Mouse (Mus musculus): ENCODE measurements around the gene Rapgef6. TPM values are rescaled to one million over a fixed set of nuclear protein-coding genes. Genes with fewer than 3 reads are reported as not detected.

Gene Rapgef6
- total RNA-seq, 2 experiments from 2014 or later = 34.2 to 37.9 TPM

DNA sequence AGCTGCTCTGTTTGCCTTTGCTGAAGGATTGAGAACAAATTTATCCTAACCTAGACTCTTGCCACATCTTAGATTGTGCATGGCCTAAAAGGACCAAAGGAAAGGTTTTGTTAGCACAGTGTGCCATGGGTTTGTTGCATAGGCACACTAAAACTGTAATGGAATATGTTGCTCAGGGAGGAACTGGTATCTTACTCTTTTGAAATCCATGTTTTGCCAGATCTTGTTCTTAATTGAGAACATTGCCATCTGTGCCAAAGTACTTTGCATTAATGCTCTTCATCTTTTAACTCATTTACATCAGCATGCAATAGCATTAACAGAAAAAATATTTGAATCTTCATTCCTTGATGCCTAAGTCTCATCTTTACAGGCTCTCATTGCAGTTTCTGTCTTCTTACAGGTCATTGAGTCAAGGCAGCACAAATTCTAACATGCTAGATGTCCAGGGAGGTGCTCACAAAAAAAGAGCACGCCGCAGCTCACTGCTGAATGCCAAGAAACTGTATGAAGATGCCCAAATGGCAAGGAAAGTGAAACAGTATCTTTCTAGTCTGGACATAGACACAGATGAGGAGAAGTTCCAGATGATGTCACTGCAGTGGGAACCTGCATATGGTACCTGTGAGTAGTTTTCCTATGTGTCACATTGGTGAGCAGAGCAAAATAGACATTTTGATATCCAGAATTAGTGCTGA, 153.3 kb downstream of the Rapgef6 start:
- no peak for DNase-seq
- intact Hi-C loops (cut with DNase I) = no loop called here

DNA sequence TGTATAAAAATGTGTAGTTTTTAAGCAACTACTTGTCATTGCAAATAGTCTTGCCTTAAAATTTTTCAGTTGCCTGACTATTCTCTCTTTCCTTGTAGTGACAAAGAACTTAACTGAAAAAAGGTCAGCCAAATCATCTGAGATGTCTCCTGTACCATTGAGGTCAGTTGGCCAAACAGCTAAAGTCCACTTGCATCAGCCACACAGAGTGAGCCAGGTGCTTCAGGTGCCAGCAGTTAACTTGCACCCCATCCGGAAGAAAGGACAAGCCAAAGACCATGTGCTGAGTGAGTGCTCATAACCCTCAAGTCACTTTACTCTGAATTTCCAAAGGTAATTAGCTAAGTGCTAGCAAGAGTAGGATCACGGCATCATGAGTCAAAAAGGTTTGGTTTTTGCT, 156.5 kb downstream of the Rapgef6 start:
- DNase-seq = no peak
- intact Hi-C loops (cut with DNase I) = no loop called here

- intact Hi-C loops (cut with DNase I) = no loop called here
- DNase-seq = no peak
Observed at GRCm38 (mm10) chr11:54684831-54685230, 162.2 kb downstream of the Rapgef6 start.

GRCm38 (mm10) chr11:54690171-54690570, 167.5 kb downstream of the Rapgef6 start:
- intact Hi-C loops (cut with DNase I) = no loop called here
- DNase-seq = no peak

DNA sequence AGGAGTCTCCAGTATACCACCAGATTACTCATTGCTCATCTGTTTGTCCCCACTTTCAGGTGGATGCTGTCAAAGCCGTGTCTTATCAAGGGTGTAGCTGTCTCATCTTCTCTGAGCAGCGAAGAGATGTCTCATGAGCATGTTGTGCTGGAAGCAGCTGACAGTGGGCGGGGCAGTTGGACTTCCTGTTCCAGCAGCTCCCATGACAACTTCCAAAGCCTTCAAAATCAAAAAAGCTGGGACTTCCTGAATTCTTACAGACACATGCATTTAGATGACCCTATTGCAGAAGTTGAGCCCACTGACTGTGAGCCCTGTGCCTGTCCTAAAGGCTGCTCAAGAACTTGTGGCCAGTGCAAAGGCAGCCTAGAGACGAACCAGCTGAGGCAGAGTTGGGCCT, 168.5 kb downstream of the Rapgef6 start:
- DNase-seq = no peak
- intact Hi-C loops (cut with DNase I) = no loop called here

DNA sequence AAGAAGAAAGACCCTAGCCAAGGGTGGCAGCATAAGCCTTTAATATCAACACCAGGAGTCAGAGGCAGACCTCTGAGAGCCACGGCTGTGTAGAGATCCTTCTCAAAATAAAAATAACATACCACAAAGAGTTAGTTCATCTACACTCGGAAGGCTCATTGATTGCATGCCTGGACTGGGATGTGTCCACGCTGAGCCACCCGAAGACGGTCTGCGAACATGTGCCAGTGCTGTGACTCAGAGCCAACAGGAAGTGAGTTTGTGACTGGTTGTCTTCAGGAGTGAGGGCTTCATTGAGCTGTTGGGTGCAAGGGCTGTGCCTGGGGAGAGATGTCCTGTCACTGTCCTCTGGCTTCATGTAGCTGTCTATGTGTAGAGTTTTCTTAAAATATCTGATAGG, 171.0 kb downstream of the Rapgef6 start:
- DNase-seq = no peak
- intact Hi-C loops (cut with DNase I) = no loop called here

GRCm38 (mm10) chr11:54694291-54694690, 171.6 kb downstream of the Rapgef6 start:
- DNase-seq = no peak
- intact Hi-C loops (cut with DNase I) = no loop called here

GRCm38 (mm10) chr11:54695951-54696350, 173.3 kb downstream of the Rapgef6 start:
- intact Hi-C loops (cut with DNase I) = no loop called here
- DNase-seq = no peak

- DNase-seq = no peak
- intact Hi-C loops (cut with DNase I) = no loop called here
Observed at GRCm38 (mm10) chr11:54697611-54698010, 175.0 kb downstream of the Rapgef6 start.

GRCm38 (mm10) chr11:54698636-54699035, 176.0 kb downstream of the Rapgef6 start:
- DNase-seq = no peak
- intact Hi-C loops (cut with DNase I) = no loop called here

DNA sequence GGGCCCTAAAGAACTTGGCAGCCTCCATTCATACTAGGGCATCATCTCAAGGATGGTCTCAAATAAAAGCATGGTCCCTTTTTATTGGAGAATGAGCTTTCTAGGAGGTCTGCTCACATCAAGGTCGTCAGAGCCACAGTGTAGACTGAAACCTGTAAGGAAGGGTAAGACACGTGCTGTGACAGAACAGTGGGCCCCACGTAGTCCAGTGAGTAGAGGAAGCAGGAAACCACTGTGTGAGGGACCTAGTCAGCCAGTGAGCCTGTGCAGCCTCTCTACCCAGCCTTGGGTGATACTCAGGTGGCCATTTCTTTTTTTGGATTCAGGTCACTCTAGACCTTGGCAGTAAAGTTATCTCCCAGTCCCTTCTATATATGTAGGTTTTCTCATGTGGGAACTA, 177.3 kb downstream of the Rapgef6 start:
- intact Hi-C loops (cut with DNase I) = loop anchor here (5.0 kb wide), 1 partner anchor 162 kb away; the partner anchor contains the start of gene Lyrm7

GRCm38 (mm10) chr11:54701848-54702247, 179.2 kb downstream of the Rapgef6 start:
- DNase-seq = no peak
- intact Hi-C loops (cut with DNase I) = loop anchor here (5.0 kb wide), 1 partner anchor 160 kb away; the partner anchor contains the start of gene Lyrm7

More for the DNA sequence above, 177.3 kb downstream of the Rapgef6 start:
- no peak for DNase-seq

DNA sequence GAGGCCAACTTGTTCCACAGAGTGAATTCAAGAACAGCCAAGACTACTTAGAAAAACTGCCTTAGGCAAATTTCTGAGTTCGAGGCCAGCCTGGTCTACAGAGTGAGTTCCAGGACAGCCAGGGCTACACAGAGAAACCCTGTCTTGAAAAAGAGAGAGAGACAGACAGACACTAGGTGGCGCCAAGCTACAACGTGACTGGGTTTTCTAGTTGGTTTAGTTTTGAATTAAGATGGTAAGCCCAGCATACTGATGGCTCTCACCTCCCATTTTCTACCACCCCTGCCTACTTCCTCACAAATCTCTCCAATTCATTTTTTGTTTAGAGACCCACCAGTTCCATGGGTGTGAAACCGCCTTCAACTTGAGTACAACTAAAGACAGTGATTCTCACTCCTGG, 180.7 kb downstream of the Rapgef6 start:
- intact Hi-C loops (cut with DNase I) = loop anchor here (5.0 kb wide), 1 partner anchor 159 kb away; the partner anchor contains the start of gene Lyrm7

GRCm38 (mm10) chr11:54708153-54708552, 185.5 kb downstream of the Rapgef6 start:
- DNase-seq = no peak
- intact Hi-C loops (cut with DNase I) = no loop called here

More for the DNA sequence above, 180.7 kb downstream of the Rapgef6 start:
- DNase-seq = peak; percentile 76

- intact Hi-C loops (cut with DNase I) = no loop called here
- DNase-seq = peak; percentile 17
Observed at GRCm38 (mm10) chr11:54709645-54710044, 187.0 kb downstream of the Rapgef6 start.

GRCm38 (mm10) chr11:54710512-54711293, 188.1 kb downstream of the Rapgef6 start:
- intact Hi-C loops (cut with DNase I) = no loop called here
- no peak for DNase-seq

- no peak for DNase-seq
- intact Hi-C loops (cut with DNase I) = no loop called here
Observed at GRCm38 (mm10) chr11:54712849-54713248, 190.2 kb downstream of the Rapgef6 start.

- intact Hi-C loops (cut with DNase I) = no loop called here
- peak; percentile 25 for DNase-seq
Observed at GRCm38 (mm10) chr11:54717893-54718292, 195.2 kb downstream of the Rapgef6 start.

DNA sequence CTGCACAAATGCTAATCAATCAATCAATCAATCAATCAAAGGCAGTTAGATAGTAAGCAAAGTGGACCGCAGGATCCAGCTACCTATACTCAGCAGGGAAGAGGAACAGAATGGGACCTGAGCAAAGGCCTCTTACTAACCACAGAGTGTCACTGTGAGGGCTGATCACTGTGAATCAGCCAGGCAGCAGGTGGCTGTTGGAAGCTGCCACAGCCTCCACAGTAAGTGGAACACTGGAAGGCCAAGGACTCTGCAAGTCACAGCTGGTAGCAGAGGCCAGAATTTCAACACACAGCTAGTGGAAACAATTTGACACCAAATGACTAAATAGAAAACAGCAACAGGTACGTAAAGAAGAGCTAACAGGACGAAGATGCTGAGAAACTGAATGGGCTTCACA, 196.0 kb downstream of the Rapgef6 start:
- intact Hi-C loops (cut with DNase I) = no loop called here
- no peak for DNase-seq

DNA sequence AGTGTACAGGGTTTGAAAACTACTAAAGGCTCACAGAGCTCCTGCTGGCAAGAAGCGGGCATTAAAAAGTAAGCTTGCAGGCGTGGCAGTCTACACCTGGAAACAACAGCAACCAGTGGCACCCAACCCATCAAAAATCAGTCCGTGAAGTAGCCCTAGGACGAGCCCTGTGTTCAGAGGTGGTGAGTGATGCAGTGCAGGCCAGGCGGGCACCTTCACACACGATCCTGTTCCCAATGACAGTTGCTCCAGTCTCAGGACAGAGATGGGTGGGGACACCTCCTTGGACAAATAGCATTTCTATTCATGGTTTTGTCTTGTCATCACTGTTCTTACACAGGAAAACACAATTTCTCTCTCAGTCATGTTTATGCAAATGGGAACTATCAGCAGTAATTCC, 199.4 kb downstream of the Rapgef6 start:
- intact Hi-C loops (cut with DNase I) = no loop called here
- DNase-seq = no peak

DNA sequence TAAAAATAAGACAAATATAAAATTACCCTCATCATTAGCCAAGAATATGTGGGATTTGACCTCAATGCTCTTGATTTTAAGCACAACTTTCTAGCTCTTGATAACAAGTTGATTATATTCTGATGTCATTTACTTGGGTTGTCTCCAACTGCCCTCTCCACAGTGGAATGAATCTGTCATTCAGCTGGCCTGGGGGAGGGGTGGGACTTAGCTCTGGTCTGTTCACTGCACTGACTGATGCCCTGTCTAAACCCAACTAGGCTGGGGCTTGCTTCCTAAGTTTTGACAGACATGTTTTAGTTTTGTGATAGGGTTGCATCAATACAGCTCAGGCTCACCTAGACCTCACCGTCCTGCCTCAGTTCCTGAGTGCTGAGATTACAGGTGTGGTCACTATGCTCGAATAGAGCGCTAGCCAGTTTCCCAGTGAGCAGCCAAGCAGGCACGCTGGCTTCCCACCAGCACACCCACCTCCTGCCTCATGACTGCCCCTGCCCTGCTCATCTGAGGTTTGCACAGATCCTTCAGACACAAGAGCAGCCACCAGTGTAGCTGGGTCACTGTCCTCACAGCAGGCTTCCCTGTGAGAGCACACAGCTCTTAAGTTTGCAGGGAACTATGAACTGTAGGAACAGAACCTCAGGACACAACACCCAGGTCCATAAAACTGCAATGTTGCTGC, 201.8 kb downstream of the Rapgef6 start:
- DNase-seq = peak; percentile 64
- intact Hi-C loops (cut with DNase I) = no loop called here

Data from left cerebral cortex, postnatal 4 days (tissue).